Mouse (Mus musculus) megakaryocyte, embryonic 14.5 days (primary cell): ENCODE data around the gene Fhl2.

Experiments
- FLI1 ChIP-seq: IDR thresholded peaks from 2 replicates; pipeline ENCODE4 v1.6.1; 2012; ENCODE audit warnings: low read length, inconsistent platforms, mixed read lengths
- GATA1 ChIP-seq: IDR thresholded peaks from 3 replicates; pipeline ENCODE4 v1.6.1; 2012; ENCODE audit warnings: mixed read lengths, low read length, inconsistent platforms, borderline replicate concordance

- TF ChIP-seq GATA1 (no peak), FLI1 (no peak)
These were observed 28.8 kb downstream of the Fhl2 start for GRCm38 (mm10) chr1:43168026-43168425.
